Mouse (Mus musculus) stomach, postnatal 0 days (tissue): ENCODE results near the gene Fam81a.

ENCODE experiments used
- CTCF ChIP-seq: IDR thresholded peaks from 2 replicates; pipeline ENCODE4 v1.5.1; 2016; ENCODE audit warnings: antibody characterized with exemption, low read depth, mild to moderate bottlenecking, moderate library complexity
- EP300 ChIP-seq: optimal IDR thresholded peaks from 2 replicates; pipeline ENCODE3; 2016; ENCODE audit warnings: antibody characterized with exemption

- no peak for TF ChIP-seq EP300
- no peak for TF ChIP-seq CTCF
Observed at GRCm38 (mm10) chr9:70062012-70062411, 80.3 kb downstream of the Fam81a start.
